Mouse (Mus musculus) WW6 (cell line): ENCODE measurements around the gene Qsox2.

Experiments used
- DNase-seq: peaks from one replicate; pipeline ENCODE4 v3.0.0-alpha.2; 2013; ENCODE audit warnings: low read depth, low spot score

The Qsox2 gene

DNA sequence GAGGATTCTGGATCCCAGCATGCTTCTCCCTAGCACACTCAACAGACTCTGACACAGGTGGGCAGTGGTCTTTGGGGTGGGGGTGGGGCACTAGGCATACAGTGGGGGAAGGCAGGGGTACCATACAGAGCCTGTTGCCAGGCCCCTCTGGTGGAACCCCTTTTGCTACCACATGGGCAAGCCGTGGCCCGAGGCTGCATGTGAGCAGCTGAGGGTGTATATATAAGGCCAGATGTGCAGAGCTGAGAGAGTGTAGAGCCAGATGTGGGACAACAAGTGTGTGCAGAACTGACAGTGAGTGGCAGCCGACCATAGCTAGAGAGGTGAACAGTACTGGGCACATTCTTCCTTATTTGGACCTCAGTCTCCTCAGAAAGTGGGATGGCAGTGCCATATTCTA lies 70.4 kb downstream of the Qsox2 start:
- DNase-seq, result no peak
